Mouse (Mus musculus) testis, postnatal 10 days (tissue): ENCODE data around the gene Hoxa4.

Experiments
- DNase-seq: peaks from one replicate; pipeline ENCODE4 v3.0.0; 2021; ENCODE audit warnings: low spot score

Gene Hoxa4

DNA sequence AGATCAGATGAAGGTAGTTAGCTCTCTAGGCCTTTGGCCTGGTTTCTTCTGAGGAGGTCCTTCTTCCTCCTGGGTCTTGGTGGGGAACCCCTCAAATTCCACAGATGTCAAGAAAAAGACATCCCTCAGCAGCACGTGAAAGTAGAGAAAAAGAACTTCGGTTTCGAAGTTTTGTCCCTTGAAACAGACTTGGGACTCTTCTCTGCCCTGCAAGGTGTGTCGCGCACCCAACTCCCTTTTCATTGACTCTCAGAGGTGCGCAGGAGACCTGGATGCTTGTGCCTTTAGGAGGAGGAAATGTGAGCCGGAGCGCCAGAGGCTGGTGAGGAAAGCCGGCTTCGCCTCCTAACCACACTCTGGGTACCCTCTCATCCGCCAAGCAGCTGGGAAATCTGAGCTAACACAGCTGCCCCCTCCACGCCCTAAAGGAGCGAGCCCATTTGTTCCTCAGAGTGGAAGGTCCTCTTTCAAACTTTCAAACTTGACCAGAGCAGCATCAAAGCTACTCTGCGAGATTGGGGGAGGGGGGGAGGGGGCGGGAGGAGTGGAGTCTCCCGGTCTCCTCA, 41.1 kb downstream of the Hoxa4 start:
- DNase-seq, result no peak
